Comparison of ENCODE assay signal across 8 mouse cellular contexts in genomic region chr16:8823661-8824060, GRCm38 (mm10). TPM values are rescaled to one million over a fixed set of nuclear protein-coding genes. Genes with fewer than 3 reads are reported as not detected.
DNase-seq lines count a peak whose midpoint lies in the region; ATAC-seq and TF ChIP-seq lines count a peak whose summit lies in the region.

No protein-coding gene starts in this region.

- H3K9me3 ChIP-seq in kidney, postnatal 0 days (replicated peaks; ENCODE audit: low read length) = no peaks in the 10 kb centered on the region
- H3K9me3 ChIP-seq in G1E (replicated peaks) = no peaks in the 10 kb centered on the region

- no peak overlapping the region for H3K27ac ChIP-seq in kidney, postnatal 0 days
- H3K27ac ChIP-seq in cerebellum, adult 2 months (ENCODE audit: insufficient read depth, low read length) = no peak overlapping the region

- no peaks in the 10 kb centered on the region for H3K27me3 ChIP-seq in kidney, postnatal 0 days (ENCODE audit: insufficient read depth, low read length)
- no peaks in the 10 kb centered on the region for H3K27me3 ChIP-seq in G1E (ENCODE audit: insufficient read depth, low read length)
- H3K27me3 ChIP-seq in cerebellum, adult 2 months (ENCODE audit: control insufficient read depth, insufficient read depth, low read length) = no peaks in the 10 kb centered on the region

- intact Hi-C loops in left cerebral cortex, postnatal 36 days (cut with DNase I) = no loop called here

- DNase-seq in kidney, postnatal 0 days (ENCODE audit: low spot score) = peak; percentile 68
- no peak for DNase-seq in kidney, adult 18-20 months
- DNase-seq in G1E (ENCODE audit: low spot score) = peak; percentile 66
- DNase-seq in cerebellum, adult 2 months = no peak
- DNase-seq in left cerebral cortex, postnatal 36 days (ENCODE audit: low spot score in 2 of 2) = no peak
- no peak for DNase-seq in adrenal gland, postnatal 10 days

- ATAC-seq in kidney, postnatal 0 days (replicated peaks; ENCODE audit: low FRiP score, low read depth) = 0 out of 2 replicates have a peak, but pooled peaks have one; percentile 33
- peak; percentile 97 for ATAC-seq in G1E (ENCODE audit: extremely low read depth, insufficient number of reproducible peaks, low FRiP score, poor library complexity, severe bottlenecking)
- peak; percentile 87 for ATAC-seq in granulocyte monocyte progenitor cell, adult 5-6 weeks (replicated peaks; ENCODE audit: poor library complexity, severe bottlenecking)
- ATAC-seq in monocyte, adult 5-6 weeks (replicated peaks; ENCODE audit: insufficient number of reproducible peaks, low FRiP score, low TSS enrichment, poor library complexity, severe bottlenecking) = peak; percentile 92

- no peaks in the 10 kb centered on the region for H3K4me1 ChIP-seq in kidney, postnatal 0 days (replicated peaks; ENCODE audit: insufficient read depth, low read length)
- peaks cover 38% of the 10 kb centered on the region for H3K4me1 ChIP-seq in G1E (ENCODE audit: insufficient read depth, low read depth, low read length)
- no peaks in the 10 kb centered on the region for H3K4me1 ChIP-seq in cerebellum, adult 2 months (ENCODE audit: control insufficient read depth, insufficient read depth, low read length)

- 66% methylated on average over 2 of the region's 2 CpGs for WGBS in kidney, postnatal 0 days
- WGBS in cerebellum, adult 2 months = 77% methylated on average over 2 of the region's 2 CpGs

- H3K9ac ChIP-seq in kidney, postnatal 0 days (ENCODE audit: low read depth, low read length) = no peak overlapping the region

- no peak overlapping the region for H3K4me2 ChIP-seq in kidney, postnatal 0 days (ENCODE audit: low read length)

- no peak for TF ChIP-seq POLR2A in cerebellum, adult 2 months (IDR thresholded peaks at IDR 0.05; ENCODE audit: borderline replicate concordance, insufficient read depth, low read length)

- no peaks in the 10 kb centered on the region for H3K36me3 ChIP-seq in kidney, postnatal 0 days (ENCODE audit: insufficient read depth, low read length)
- peaks cover 2% of the 10 kb centered on the region for H3K36me3 ChIP-seq in G1E (replicated peaks)

- TF ChIP-seq CTCF in kidney, postnatal 0 days (IDR thresholded peaks at IDR 0.05; ENCODE audit: low read depth) = no peak
- TF ChIP-seq CTCF in G1E (IDR thresholded peaks at IDR 0.05; ENCODE audit: low read depth, low read length) = no peak
- no peak for TF ChIP-seq CTCF in cerebellum, adult 2 months (IDR thresholded peaks at IDR 0.05; ENCODE audit: borderline replicate concordance, insufficient read depth, low read depth, low read length)

- no peak overlapping the region for H3K4me3 ChIP-seq in kidney, postnatal 0 days (replicated peaks; ENCODE audit: low read depth, low read length)
- no peak overlapping the region for H3K4me3 ChIP-seq in G1E (ENCODE audit: low read depth, low read length)
- no peak overlapping the region for H3K4me3 ChIP-seq in cerebellum, adult 2 months (replicated peaks; ENCODE audit: insufficient read depth, low read depth, low read length)

RNA-seq across cellular contexts. Expression of gene 1810013L24Rik, which starts 6.2 kb away (rescaled TPM):
- polyA plus RNA-seq in kidney, postnatal 0 days (2015; fragmentation: Nextera tagmentation; extraction: Ambion mirVana) = 18.7 and 20.2 TPM in 2 replicates
- total RNA-seq in G1E (2014; fragmentation: Nextera tagmentation) (91.4 and 92.2 TPM in 2 replicates), G1E (2017) (48.9 and 58.1 TPM in 2 replicates)
- polyA plus RNA-seq in G1E (2012) = 17.7 and 22.0 TPM in 2 replicates
- 39.6 and 41.3 TPM in 2 replicates for total RNA-seq in granulocyte monocyte progenitor cell, adult 5-6 weeks (2014; fragmentation: Nextera tagmentation)
- total RNA-seq in granulocyte monocyte progenitor cell, adult 5-6 weeks (2017) = 37.1 and 53.9 TPM in 2 replicates
- 111 to 149 TPM (median 140 TPM) in 3 replicates for total RNA-seq in monocyte, adult 5-6 weeks (2017)
- polyA plus RNA-seq in cerebellum, adult 2 months (2012; rRNA removed) = 51.2 and 52.6 TPM in 2 replicates
- 100 to 1,000 TPM in 1 of 2 experiments, 10 to 100 TPM in 1; 98.2 to 105 TPM for total RNA-seq in left cerebral cortex, postnatal 36 days (2021)
- 10 to 100 TPM; 60.5 to 66.0 TPM for total RNA-seq in adrenal gland, postnatal 10 days (2021)

RNA-seq across cellular contexts. Expression of gene Usp7, which starts 31.6 kb away (rescaled TPM):
- polyA plus RNA-seq in kidney, postnatal 0 days (2015; fragmentation: Nextera tagmentation; extraction: Ambion mirVana) = 22.1 and 22.7 TPM in 2 replicates
- 234 and 362 TPM in 2 replicates for total RNA-seq in G1E (2014; fragmentation: Nextera tagmentation)
- 132 and 150 TPM in 2 replicates for total RNA-seq in G1E (2017)
- 25.9 and 26.9 TPM in 2 replicates for polyA plus RNA-seq in G1E (2012)
- 130 and 144 TPM in 2 replicates for total RNA-seq in granulocyte monocyte progenitor cell, adult 5-6 weeks (2014; fragmentation: Nextera tagmentation)
- 142 and 158 TPM in 2 replicates for total RNA-seq in granulocyte monocyte progenitor cell, adult 5-6 weeks (2017)
- total RNA-seq in monocyte, adult 5-6 weeks (2017) = 178 to 270 TPM (median 178 TPM) in 3 replicates
- 116 and 119 TPM in 2 replicates for polyA plus RNA-seq in cerebellum, adult 2 months (2012; rRNA removed)
- 100 to 1,000 TPM; 134 to 175 TPM for total RNA-seq in left cerebral cortex, postnatal 36 days (2021)
- total RNA-seq in adrenal gland, postnatal 10 days (2021) = 100 to 1,000 TPM in 1 of 2 experiments, 10 to 100 TPM in 1; 88.5 to 109 TPM

Comparison
In these comparisons a context has a peak if more than half of its experiments do, and no peak if none do; other contexts are left out.
1. DNase-seq: peak in kidney, postnatal 0 days (single experiment) and G1E (single experiment); none in kidney, adult 18-20 months (single experiment), cerebellum, adult 2 months (0 of 2), left cerebral cortex, postnatal 36 days (0 of 2) and adrenal gland, postnatal 10 days (single experiment).
2. ATAC-seq: peak in every context shown above with its lines; median percentile 97 in G1E; 92 in monocyte, adult 5-6 weeks; 87 in granulocyte monocyte progenitor cell, adult 5-6 weeks; 33 in kidney, postnatal 0 days.